Mouse (Mus musculus) hindbrain, embryonic 13.5 days (tissue): ENCODE measurements around the gene N4bp2l2. TPM values are rescaled to one million over a fixed set of nuclear protein-coding genes. Genes with fewer than 3 reads are reported as not detected.
"Not testable (repeated sequence)": the region's sequence is repeated elsewhere in the genome, so short reads cannot be mapped to it uniquely, and the experiment has no call there.

Experiments
- ATAC-seq: fragments of 200-750 bp; cut with Nextera tagmentation; 2 replicates; pipeline ENCODE4 v1.8.0; 2017; ENCODE audit warnings: moderate TSS enrichment; ENCODE audit not compliant: low FRiP score
- H3K27ac ChIP-seq: fragments of 300-500 bp; sonication (generic); 2 replicates; pipeline ENCODE4 v1.5.1; 2015; ENCODE audit warnings: inconsistent platforms, mild to moderate bottlenecking, moderate library complexity
- H3K27me3 ChIP-seq: fragments of 300-500 bp; sonication (generic); 2 replicates; pipeline ENCODE4 v1.6.1; 2015; ENCODE audit warnings: mild to moderate bottlenecking, inconsistent platforms
- H3K36me3 ChIP-seq: fragments of 300-500 bp; sonication (generic); 2 replicates; pipeline ENCODE4 v1.6.1; 2015; ENCODE audit warnings: mild to moderate bottlenecking, inconsistent platforms
- H3K4me1 ChIP-seq: fragments of 300-500 bp; sonication (generic); replicated peaks from 2 replicates; pipeline ENCODE4 v1.6.1; 2015; ENCODE audit warnings: inconsistent platforms
- H3K4me2 ChIP-seq: fragments of 300-500 bp; sonication (generic); 2 replicates; pipeline ENCODE4 v1.6.1; 2015; ENCODE audit warnings: inconsistent platforms, mild to moderate bottlenecking, moderate library complexity
- H3K4me3 ChIP-seq: fragments of 300-500 bp; sonication (generic); 2 replicates; pipeline ENCODE4 v1.5.1; 2015; ENCODE audit warnings: mild to moderate bottlenecking, inconsistent platforms
- H3K9ac ChIP-seq: fragments of 300-500 bp; sonication (generic); 2 replicates; pipeline ENCODE4 v1.6.1; 2015; ENCODE audit warnings: mild to moderate bottlenecking, inconsistent platforms
- H3K9me3 ChIP-seq: fragments of 300-500 bp; sonication (generic); 2 replicates; pipeline ENCODE4 v1.6.1; 2016; ENCODE audit warnings: inconsistent platforms
- WGBS: fragments of 180-500 bp; shearing (Covaris S2); methylation state at CpG from one replicate; pipeline ENCODE4 v1.1.7; 2015; 5-methylcytosine and 5-hydroxymethylcytosine counted together
- polyA plus RNA-seq: library from polyadenylated mRNA; unstranded; fragments of >200 nt; fragmentation: Nextera tagmentation; extraction: Ambion mirVana; gene quantifications from 2 replicates; pipeline ENCODE4 v1.2.1, GENCODE M21; 2015

Gene N4bp2l2
- polyA plus RNA-seq, 1 experiment from 2014 or later = 35.2 TPM

- Histone ChIP-seq H3K27ac (no peak overlapping the region), H3K9me3 (no peaks in the 10 kb centered on the region), H3K36me3 (no peaks in the 10 kb centered on the region), H3K4me1 (peaks cover 22% of the 10 kb centered on the region), H3K4me3 (no peak overlapping the region), H3K4me2 (no peak overlapping the region), H3K9ac (no peak overlapping the region), H3K27me3 (no peaks in the 10 kb centered on the region)
- 90% methylated on average over 7 of the region's 7 CpGs for WGBS
- no peak for ATAC-seq
Observed at GRCm38 (mm10) chr5:150672343-150672742, 6.4 kb upstream of the N4bp2l2 start.

GRCm38 (mm10) chr5:150668731-150669130 lies 2.7 kb upstream of the N4bp2l2 start:
- H3K4me3 ChIP-seq = no peak overlapping the region
- no peak overlapping the region for H3K9ac ChIP-seq
- peaks cover 7% of the 10 kb centered on the region for H3K4me1 ChIP-seq
- ATAC-seq = no peak
- no peak overlapping the region for H3K27ac ChIP-seq
- H3K4me2 ChIP-seq = no peak overlapping the region
- WGBS = 62% methylated on average over 4 of the region's 4 CpGs
- H3K9me3 ChIP-seq = no peaks in the 10 kb centered on the region
- H3K27me3 ChIP-seq = no peaks in the 10 kb centered on the region
- H3K36me3 ChIP-seq = no peaks in the 10 kb centered on the region

GRCm38 (mm10) chr5:150665132-150665954 lies 640 bp downstream of the N4bp2l2 start:
- no peaks in the 10 kb centered on the region for H3K27me3 ChIP-seq
- peaks cover 28% of the 10 kb centered on the region for H3K4me1 ChIP-seq
- peak; percentile 99 for ATAC-seq
- peak overlapping the region; percentile 83 for H3K4me2 ChIP-seq
- peak overlapping the region; percentile 98 for H3K4me3 ChIP-seq
- H3K9me3 ChIP-seq = no peaks in the 10 kb centered on the region
- H3K27ac ChIP-seq = peak overlapping the region; percentile 92
- peak overlapping the region; percentile 93 for H3K9ac ChIP-seq
- H3K36me3 ChIP-seq = peaks cover 14% of the 10 kb centered on the region
- WGBS = under 1% methylated on average over 52 of the region's 52 CpGs

GRCm38 (mm10) chr5:150664794-150665131 lies 1.2 kb downstream of the N4bp2l2 start:
- Histone ChIP-seq H3K27me3 (no peaks in the 10 kb centered on the region), H3K4me3 (peak overlapping the region; percentile 98), H3K4me1 (peaks cover 30% of the 10 kb centered on the region), H3K4me2 (peak overlapping the region; percentile 83), H3K36me3 (peaks cover 14% of the 10 kb centered on the region), H3K27ac (peak overlapping the region; percentile 92), H3K9ac (peak overlapping the region; percentile 93), H3K9me3 (no peaks in the 10 kb centered on the region)
- 2% methylated on average over 10 of the region's 10 CpGs for WGBS
- ATAC-seq = no peak

- peaks cover 16% of the 10 kb centered on the region for H3K36me3 ChIP-seq
- H3K27ac ChIP-seq, H3K9me3 ChIP-seq, H3K27me3 ChIP-seq, H3K9ac ChIP-seq, ATAC-seq, H3K4me3 ChIP-seq: not testable (repeated sequence)
- WGBS = 90% methylated on average over 7 of the region's 7 CpGs
- peaks cover 34% of the 10 kb centered on the region for H3K4me1 ChIP-seq
- H3K4me2 ChIP-seq = peak overlapping the region; percentile 83
Observed at GRCm38 (mm10) chr5:150663926-150664325, 2.1 kb downstream of the N4bp2l2 start.

- Histone ChIP-seq H3K4me1 (peaks cover 52% of the 10 kb centered on the region), H3K4me2 (peak overlapping the region; percentile 25), H3K36me3 (peaks cover 16% of the 10 kb centered on the region)
- not testable (repeated sequence) for ATAC-seq, H3K4me3 ChIP-seq, H3K27ac ChIP-seq, H3K9ac ChIP-seq, H3K27me3 ChIP-seq, H3K9me3 ChIP-seq
- 95% methylated on average over 3 of the region's 3 CpGs for WGBS
Observed at GRCm38 (mm10) chr5:150660296-150660695, 5.7 kb downstream of the N4bp2l2 start.

- H3K27ac ChIP-seq, H3K27me3 ChIP-seq, ATAC-seq, H3K9me3 ChIP-seq, H3K4me2 ChIP-seq, H3K4me3 ChIP-seq, H3K9ac ChIP-seq: not testable (repeated sequence)
- H3K36me3 ChIP-seq = peaks cover 18% of the 10 kb centered on the region
- H3K4me1 ChIP-seq = peaks cover 49% of the 10 kb centered on the region
- WGBS = 90% methylated on average over 6 of the region's 6 CpGs
Observed at GRCm38 (mm10) chr5:150659425-150659824, 6.6 kb downstream of the N4bp2l2 start.

- no peak for ATAC-seq
- Histone ChIP-seq H3K4me2 (no peak overlapping the region), H3K27ac (no peak overlapping the region), H3K4me3 (no peak overlapping the region), H3K27me3 (no peaks in the 10 kb centered on the region), H3K4me1 (peaks cover 19% of the 10 kb centered on the region), H3K36me3 (peaks cover 4% of the 10 kb centered on the region; the same call in 1 of the 2 replicates), H3K9me3 (no peaks in the 10 kb centered on the region), H3K9ac (no peak overlapping the region)
Observed at GRCm38 (mm10) chr5:150654548-150654947, 11.4 kb downstream of the N4bp2l2 start.

GRCm38 (mm10) chr5:150652578-150652977 lies 13.4 kb downstream of the N4bp2l2 start:
- no peak overlapping the region for H3K27ac ChIP-seq
- peaks cover 4% of the 10 kb centered on the region for H3K4me1 ChIP-seq
- H3K9me3 ChIP-seq = no peaks in the 10 kb centered on the region
- no peak overlapping the region for H3K4me2 ChIP-seq
- WGBS = 85% methylated on average over 2 of the region's 2 CpGs
- H3K4me3 ChIP-seq = no peak overlapping the region
- peaks cover 16% of the 10 kb centered on the region for H3K36me3 ChIP-seq
- no peak overlapping the region for H3K9ac ChIP-seq
- ATAC-seq = no peak
- no peaks in the 10 kb centered on the region for H3K27me3 ChIP-seq

- Histone ChIP-seq H3K9ac (no peak overlapping the region), H3K36me3 (peaks cover 35% of the 10 kb centered on the region), H3K4me1 (no peaks in the 10 kb centered on the region), H3K9me3 (no peaks in the 10 kb centered on the region), H3K27ac (no peak overlapping the region), H3K4me2 (no peak overlapping the region), H3K27me3 (no peaks in the 10 kb centered on the region), H3K4me3 (no peak overlapping the region)
- WGBS = 93% methylated on average over 4 of the region's 4 CpGs
- no peak for ATAC-seq
Observed at GRCm38 (mm10) chr5:150644926-150645325, 21.1 kb downstream of the N4bp2l2 start.

- WGBS = 98% methylated on average over 4 of the region's 4 CpGs
- not testable (repeated sequence) for ATAC-seq, H3K9me3 ChIP-seq, H3K4me1 ChIP-seq, H3K9ac ChIP-seq, H3K4me3 ChIP-seq, H3K27me3 ChIP-seq, H3K27ac ChIP-seq, H3K4me2 ChIP-seq
- peaks cover 23% of the 10 kb centered on the region for H3K36me3 ChIP-seq
Observed at GRCm38 (mm10) chr5:150643390-150643789, 22.6 kb downstream of the N4bp2l2 start.

- Histone ChIP-seq H3K9ac (no peak overlapping the region), H3K27me3 (no peaks in the 10 kb centered on the region), H3K36me3 (peaks cover 29% of the 10 kb centered on the region), H3K4me1 (no peaks in the 10 kb centered on the region), H3K9me3 (no peaks in the 10 kb centered on the region), H3K27ac (no peak overlapping the region), H3K4me3 (no peak overlapping the region), H3K4me2 (no peak overlapping the region)
- 93% methylated on average over 3 of the region's 3 CpGs for WGBS
- ATAC-seq = no peak
Observed at GRCm38 (mm10) chr5:150641440-150641839, 24.5 kb downstream of the N4bp2l2 start.

- Histone ChIP-seq H3K27ac (no peak overlapping the region), H3K36me3 (peaks cover 9% of the 10 kb centered on the region; the same call in 1 of the 2 replicates), H3K4me2 (no peak overlapping the region), H3K9ac (no peak overlapping the region), H3K4me3 (no peak overlapping the region), H3K4me1 (no peaks in the 10 kb centered on the region), H3K9me3 (no peaks in the 10 kb centered on the region), H3K27me3 (no peaks in the 10 kb centered on the region)
- WGBS = 92% methylated on average over 2 of the region's 2 CpGs
- ATAC-seq = no peak
Observed at GRCm38 (mm10) chr5:150629692-150630091, 36.3 kb downstream of the N4bp2l2 start.
